Mouse (Mus musculus) liver, postnatal 0 days (tissue): ENCODE measurements around the gene Mapt.

Source experiments
- CTCF ChIP-seq: sonication (generic); IDR thresholded peaks from 2 replicates; pipeline ENCODE4 v1.5.1; 2016; ENCODE audit warnings: antibody characterized with exemption, low read depth
- EP300 ChIP-seq: IDR thresholded peaks from 2 replicates; pipeline ENCODE4 v1.6.1; 2016; ENCODE audit warnings: antibody characterized with exemption, low read depth, mild to moderate bottlenecking

- TF ChIP-seq CTCF, result no peak
- peak; percentile 88 for TF ChIP-seq EP300
These were observed 62.1 kb downstream of the Mapt start for GRCm38 (mm10) chr11:104293241-104293640.
